Mouse (Mus musculus) heart, postnatal 0 days (tissue): ENCODE measurements around the gene Gm28539. TPM values are rescaled to one million over a fixed set of nuclear protein-coding genes. Genes with fewer than 3 reads are reported as not detected.
"Not testable (repeated sequence)": the region's sequence is repeated elsewhere in the genome, so short reads cannot be mapped to it uniquely, and the experiment has no call there.

Source experiments
- ATAC-seq: fragments of 200-750 bp; cut with Nextera tagmentation; 2 replicates; pipeline ENCODE4 v1.8.0; 2017; ENCODE audit warnings: low read depth, moderate number of reproducible peaks, moderate library complexity; ENCODE audit not compliant: insufficient read depth
- DNase-seq: peaks from one replicate; pipeline ENCODE4 v3.0.0-alpha.2; 2016; ENCODE audit warnings: low spot score
- H3K27ac ChIP-seq: fragments of 300-500 bp; sonication (generic); 2 replicates; pipeline ENCODE4 v1.5.1; 2014; ENCODE audit warnings: low read depth, mild to moderate bottlenecking
- H3K27me3 ChIP-seq: fragments of 300-500 bp; sonication (generic); 2 replicates; pipeline ENCODE4 v1.6.1; 2014; ENCODE audit warnings: low read length, mixed read lengths; ENCODE audit not compliant: control insufficient read depth, insufficient read depth
- H3K36me3 ChIP-seq: fragments of 300-500 bp; sonication (generic); replicated peaks from 2 replicates; pipeline ENCODE4 v1.6.1; 2014; ENCODE audit warnings: low read length, mixed read lengths; ENCODE audit not compliant: control insufficient read depth, insufficient read depth
- H3K4me1 ChIP-seq: fragments of 300-500 bp; sonication (generic); 2 replicates; pipeline ENCODE4 v1.6.1; 2014; ENCODE audit warnings: antibody characterized with exemption; ENCODE audit not compliant: control insufficient read depth, insufficient read depth
- H3K4me2 ChIP-seq: fragments of 300-500 bp; sonication (generic); 2 replicates; pipeline ENCODE4 v1.6.1; 2014; ENCODE audit warnings: low read depth, mild to moderate bottlenecking, low read length, moderate library complexity
- H3K4me3 ChIP-seq: fragments of 300-500 bp; sonication (generic); 2 replicates; pipeline ENCODE4 v1.5.1; 2014; ENCODE audit warnings: low read depth, low read length
- H3K9ac ChIP-seq: fragments of 300-500 bp; sonication (generic); replicated peaks from 2 replicates; pipeline ENCODE4 v1.6.1; 2014; ENCODE audit warnings: low read depth, low read length, mixed read lengths
- H3K9me3 ChIP-seq: fragments of 300-500 bp; sonication (generic); replicated peaks from 2 replicates; pipeline ENCODE4 v1.6.1; 2016; ENCODE audit warnings: low read length; ENCODE audit not compliant: control insufficient read depth
- CTCF ChIP-seq: IDR thresholded peaks from 2 replicates; pipeline ENCODE4 v1.5.1; 2016; ENCODE audit warnings: antibody characterized with exemption, control low read depth, low read depth
- EP300 ChIP-seq: IDR thresholded peaks from 2 replicates; pipeline ENCODE4 v1.6.1; 2016; ENCODE audit warnings: antibody characterized with exemption, low read depth
- WGBS: fragments of 180-500 bp; shearing (Covaris S2); extraction: QIAGEN DNeasy Blood & Tissue Kit; methylation state at CpG from one replicate; pipeline ENCODE4 v1.1.7; 2014; 5-methylcytosine and 5-hydroxymethylcytosine counted together
- polyA plus RNA-seq: library from polyadenylated mRNA; unstranded; fragments of >200 nt; fragmentation: Nextera tagmentation; extraction: Ambion mirVana; gene quantifications from 2 replicates; pipeline ENCODE4 v1.2.1, GENCODE M21; 2015
- total RNA-seq: library from RNA; depleted of rRNA; stranded (reverse); fragments of >200 nt; gene quantifications from 2 replicates; pipeline ENCODE4 v1.2.3, GENCODE M21; 2014; ENCODE audit warnings: low replicate concordance

Gene Gm28539
- total and polyA plus RNA-seq, 2 experiments from 2014 or later: 13.1 TPM; not detected in 1

GRCm38 (mm10) chr16:18858551-18858950 lies 22.2 kb downstream of the Gm28539 start:
- no peaks in the 10 kb centered on the region for H3K4me1 ChIP-seq
- DNase-seq (peak; percentile 50), ATAC-seq (peak; percentile 41; the same call in 1 of the 2 replicates)

GRCm38 (mm10) chr16:18860186-18860585 lies 23.8 kb downstream of the Gm28539 start:
- Histone ChIP-seq H3K4me2 (no peak overlapping the region), H3K9ac (no peak overlapping the region), H3K4me3 (no peak overlapping the region), H3K36me3 (no peaks in the 10 kb centered on the region), H3K27ac (no peak overlapping the region), H3K27me3 (no peaks in the 10 kb centered on the region), H3K4me1 (no peaks in the 10 kb centered on the region), H3K9me3 (0 out of 2 replicates have a peak, but pooled peaks cover 3% of the 10 kb centered on the region)
- DNase-seq (no peak), ATAC-seq (no peak; the same call in 1 of the 2 replicates)
- 52% methylated on average over 1 of the region's 1 CpGs for WGBS
- TF ChIP-seq EP300 (no peak), CTCF (no peak)

More at GRCm38 (mm10) chr16:18858551-18858950, 22.2 kb downstream of the Gm28539 start:
- peak; percentile 42 for TF ChIP-seq CTCF
- TF ChIP-seq EP300: no peak
- H3K27me3 ChIP-seq: no peaks in the 10 kb centered on the region
- no peak overlapping the region for H3K4me2 ChIP-seq
- no peak overlapping the region for H3K4me3 ChIP-seq
- H3K9me3 ChIP-seq: 0 out of 2 replicates have a peak, but pooled peaks cover 3% of the 10 kb centered on the region
- no peak overlapping the region for H3K9ac ChIP-seq
- H3K27ac ChIP-seq: no peak overlapping the region
- H3K36me3 ChIP-seq: no peaks in the 10 kb centered on the region

- not testable (repeated sequence) for H3K9me3 ChIP-seq, H3K4me1 ChIP-seq, ATAC-seq, DNase-seq, H3K4me3 ChIP-seq, H3K4me2 ChIP-seq, H3K9ac ChIP-seq, H3K27ac ChIP-seq, H3K27me3 ChIP-seq
- WGBS: 64% methylated on average over 1 of the region's 1 CpGs
- H3K36me3 ChIP-seq: peaks cover 38% of the 10 kb centered on the region
These were observed 34.1 kb downstream of the Gm28539 start for GRCm38 (mm10) chr16:18870495-18870894.

DNA sequence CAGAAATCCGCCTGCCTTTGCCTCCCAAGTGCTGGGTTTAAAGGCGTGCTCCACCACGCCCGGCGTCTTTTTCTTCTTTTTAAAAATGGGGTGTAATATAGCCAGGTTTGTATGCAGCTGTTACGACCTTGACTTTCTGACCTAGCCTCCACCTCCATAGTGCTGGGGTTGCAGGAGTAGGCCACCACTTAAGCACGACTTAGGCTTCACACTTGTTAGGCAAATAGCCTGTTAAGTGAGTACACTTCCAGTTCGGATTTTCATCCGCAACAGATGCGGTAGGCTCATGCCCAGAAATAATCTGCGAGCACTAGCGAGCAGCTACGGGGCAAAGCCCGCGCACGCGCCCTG lies 39.7 kb downstream of the Gm28539 start:
- Histone ChIP-seq H3K4me2 (peak overlapping the region; percentile 98), H3K27ac (peak overlapping the region; percentile 92), H3K4me3 (peak overlapping the region; percentile 83), H3K9ac (peak overlapping the region; percentile 87), H3K9me3 (no peaks in the 10 kb centered on the region), H3K27me3 (no peaks in the 10 kb centered on the region), H3K36me3 (peaks cover 36% of the 10 kb centered on the region), H3K4me1 (peaks cover 6% of the 10 kb centered on the region)
- DNase-seq (no peak), ATAC-seq (no peak; the same call in 1 of the 2 replicates)
- TF ChIP-seq EP300 (no peak), CTCF (no peak)
- WGBS: under 1% methylated on average over 17 of the region's 17 CpGs

- Histone ChIP-seq H3K27me3 (no peaks in the 10 kb centered on the region), H3K27ac (peak within 1 kb of the TSS; percentile 92), H3K4me1 (peaks cover 6% of the 10 kb centered on the region), H3K4me2 (peak within 1 kb of the TSS; percentile 98), H3K9me3 (no peaks in the 10 kb centered on the region), H3K9ac (peak within 1 kb of the TSS; percentile 87), H3K4me3 (peak within 1 kb of the TSS; percentile 83), H3K36me3 (peaks cover 30% of the 10 kb centered on the region)
- DNase-seq (peak; percentile 88), ATAC-seq (peak; percentile 94)
- no peak for TF ChIP-seq CTCF
- peak; percentile 75; the same call in 1 of the 2 replicates for TF ChIP-seq EP300
- under 1% methylated on average over 72 of the region's 93 CpGs for WGBS
These were observed 40.3 kb downstream of the Gm28539 start, which contains the start of the genes Mrpl40 and Hira for GRCm38 (mm10) chr16:18876442-18877308. Gene Mrpl40, minus strand, starts transcription at chr16:18876862. Gene Hira, plus strand, starts transcription at chr16:18877037.
